Mouse (Mus musculus) spleen, postnatal 4 days (tissue): ENCODE data around the gene Trpc5.

Experiments
- DNase-seq, 2 experiments: peaks; one replicate each; pipeline ENCODE4 v3.0.0; 2022; ENCODE audit warnings: low spot score in 2 of 2

The Trpc5 gene

GRCm38 (mm10) chrX:144335332-144336015, 352.5 kb downstream of the Trpc5 start:
- no peak for DNase-seq
